Mouse (Mus musculus) thymus, adult 2 months (tissue): ENCODE results near the gene Tgif2.

Experiments
- CTCF ChIP-seq: fragments of 200-500 bp; IDR thresholded peaks from 2 replicates; pipeline ENCODE4 v1.5.1; 2012; ENCODE audit warnings: mild to moderate bottlenecking, control low read depth, low read length, moderate library complexity, borderline replicate concordance; ENCODE audit not compliant: control insufficient read depth, poor library complexity, insufficient read depth; ENCODE audit errors: extremely low read depth
- POLR2A ChIP-seq: fragments of 200-500 bp; IDR thresholded peaks from 2 replicates; pipeline ENCODE4 v1.6.1; 2012; ENCODE audit warnings: mild to moderate bottlenecking, low read length, control low read depth, moderate library complexity; ENCODE audit not compliant: control insufficient read depth, poor library complexity, insufficient read depth; ENCODE audit errors: extremely low read depth

DNA sequence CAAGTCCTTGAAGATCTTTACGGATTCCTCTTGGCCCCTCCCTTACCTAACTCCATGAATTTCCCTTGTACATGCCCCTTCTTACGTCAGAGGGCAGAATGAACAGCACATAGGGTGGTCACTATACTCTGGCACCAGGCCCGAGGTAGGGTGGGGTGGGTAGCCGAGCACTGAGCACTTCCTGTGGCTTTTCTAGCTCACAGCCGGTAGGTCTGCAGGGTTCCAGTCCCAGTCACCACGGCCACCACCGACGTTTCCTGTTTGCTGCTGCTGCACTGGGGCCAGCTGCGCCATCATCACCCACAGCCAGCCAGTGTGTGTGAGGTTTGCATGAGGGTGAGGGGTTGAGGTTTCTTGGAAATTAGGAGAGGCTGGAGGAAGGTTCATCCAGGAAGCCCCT is 37.9 kb downstream of the Tgif2 start:
- TF ChIP-seq CTCF (no peak), POLR2A (no peak)
